Mouse (Mus musculus): ENCODE measurements around the gene Epb41l4b. TPM values are rescaled to one million over a fixed set of nuclear protein-coding genes. Genes with fewer than 3 reads are reported as not detected.

Gene Epb41l4b
- polyA plus RNA-seq, 1 experiment from 2014 or later = 2.0 TPM

DNA sequence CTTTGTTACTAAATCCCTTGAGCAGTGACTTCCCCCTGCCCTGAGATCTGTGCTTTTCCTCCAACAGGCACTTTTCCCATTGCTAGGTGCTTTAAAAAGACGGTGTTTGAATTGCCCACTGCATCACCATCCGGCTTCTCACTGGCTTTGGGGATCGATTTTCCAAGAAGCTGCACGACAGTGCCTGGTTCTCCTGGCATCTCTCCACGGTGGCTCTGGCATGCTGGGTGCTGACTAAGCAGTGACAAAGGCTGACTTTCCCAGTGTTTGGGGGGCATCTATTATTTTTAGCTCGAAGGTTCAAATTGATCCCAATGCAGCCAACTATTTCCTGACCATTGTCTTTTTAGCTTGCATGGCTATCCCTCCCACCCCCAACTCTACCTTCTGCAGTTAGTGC lies 94.7 kb downstream of the Epb41l4b start:
- no peak overlapping the region for H3K27ac ChIP-seq (replicated peaks; ENCODE audit: low read depth, low read length)
- no peak overlapping the region for H3K9ac ChIP-seq (replicated peaks; ENCODE audit: low read length)

DNA sequence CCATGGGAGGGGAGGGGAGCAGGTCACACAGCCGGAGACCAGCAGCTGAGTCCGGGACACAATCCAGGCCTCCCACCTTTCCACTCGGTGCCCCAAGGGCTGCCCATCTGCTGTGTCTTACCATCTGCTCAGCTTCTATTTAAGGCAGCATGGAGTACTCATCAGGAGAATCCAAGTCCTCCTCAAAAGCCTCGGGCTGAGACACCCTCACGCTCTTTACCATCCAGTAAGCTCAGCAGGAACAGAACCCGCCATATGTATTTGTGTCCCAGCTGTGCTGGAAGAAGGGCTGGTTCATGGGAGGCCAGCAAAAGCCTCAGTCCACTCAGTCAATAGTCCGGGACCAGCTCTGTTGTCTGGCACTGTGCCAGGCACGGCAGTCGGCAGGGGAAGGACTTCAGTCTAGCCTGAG lies 97.1 kb downstream of the Epb41l4b start:
- Histone ChIP-seq H3K27me3 (ENCODE audit: control insufficient read depth, insufficient read depth, low read length) (no peaks in the 10 kb centered on the region), H3K27ac (replicated peaks; ENCODE audit: low read depth, low read length) (no peak overlapping the region), H3K9me3 (replicated peaks; ENCODE audit: control insufficient read depth, low read length) (no peaks in the 10 kb centered on the region), H3K4me3 (ENCODE audit: low read depth, low read length) (no peak overlapping the region), H3K4me1 (ENCODE audit: control insufficient read depth, insufficient read depth, low read length) (no peaks in the 10 kb centered on the region), H3K36me3 (replicated peaks; ENCODE audit: control insufficient read depth, insufficient read depth, low read depth, low read length) (no peaks in the 10 kb centered on the region), H3K9ac (replicated peaks; ENCODE audit: low read length) (no peak overlapping the region), H3K4me2 (ENCODE audit: low read depth, low read length) (no peak overlapping the region)
- 77% methylated on average over 9 of the region's 9 CpGs for WGBS
- DNase-seq (ENCODE audit: low spot score) = no peak
- ATAC-seq (replicated peaks; ENCODE audit: insufficient number of reproducible peaks, low FRiP score, low TSS enrichment, low read depth) = no peak

More for the DNA sequence above, 94.7 kb downstream of the Epb41l4b start:
- DNase-seq (ENCODE audit: low spot score) = no peak
- Histone ChIP-seq H3K4me2 (ENCODE audit: low read depth, low read length) (no peak overlapping the region), H3K4me3 (ENCODE audit: low read depth, low read length) (no peak overlapping the region), H3K36me3 (replicated peaks; ENCODE audit: control insufficient read depth, insufficient read depth, low read depth, low read length) (no peaks in the 10 kb centered on the region), H3K27me3 (ENCODE audit: control insufficient read depth, insufficient read depth, low read length) (no peaks in the 10 kb centered on the region), H3K4me1 (ENCODE audit: control insufficient read depth, insufficient read depth, low read length) (no peaks in the 10 kb centered on the region), H3K9me3 (replicated peaks; ENCODE audit: control insufficient read depth, low read length) (no peaks in the 10 kb centered on the region)
- WGBS = 64% methylated on average over 6 of the region's 6 CpGs
- ATAC-seq (replicated peaks; ENCODE audit: insufficient number of reproducible peaks, low FRiP score, low TSS enrichment, low read depth) = no peak

DNA sequence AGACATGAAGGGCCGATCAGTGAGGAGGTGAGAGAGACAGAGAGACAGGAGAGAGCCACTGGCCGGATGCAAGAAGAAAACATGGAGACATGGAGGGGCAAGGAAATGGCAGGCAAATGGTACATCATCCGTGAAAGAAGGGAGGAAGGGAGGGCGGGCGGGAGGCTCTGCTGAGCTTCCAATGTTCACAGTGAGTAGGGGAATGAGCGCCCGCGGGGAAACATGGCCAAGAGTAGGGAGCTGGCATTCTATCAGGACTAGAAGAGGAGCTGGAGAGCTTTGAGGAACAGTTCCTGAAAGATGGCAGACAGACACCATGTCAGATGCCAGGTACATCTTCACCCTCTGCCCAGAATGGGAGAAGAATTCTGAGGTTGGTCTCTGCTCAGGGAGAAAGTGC lies 99.6 kb downstream of the Epb41l4b start:
- ATAC-seq (replicated peaks; ENCODE audit: insufficient number of reproducible peaks, low FRiP score, low TSS enrichment, low read depth) (no peak), DNase-seq (ENCODE audit: low spot score) (no peak)
- H3K4me1 ChIP-seq (ENCODE audit: control insufficient read depth, insufficient read depth, low read length) = peaks cover 6% of the 10 kb centered on the region; the same call in 1 of the 2 replicates
- H3K36me3 ChIP-seq (replicated peaks; ENCODE audit: control insufficient read depth, insufficient read depth, low read depth, low read length) = no peaks in the 10 kb centered on the region
- H3K9me3 ChIP-seq (replicated peaks; ENCODE audit: control insufficient read depth, low read length) = no peaks in the 10 kb centered on the region
- no peak overlapping the region for H3K9ac ChIP-seq (replicated peaks; ENCODE audit: low read length)
- H3K27ac ChIP-seq (replicated peaks; ENCODE audit: low read depth, low read length) = no peak overlapping the region
- H3K4me3 ChIP-seq (ENCODE audit: low read depth, low read length) = no peak overlapping the region
- H3K4me2 ChIP-seq (ENCODE audit: low read depth, low read length) = no peak overlapping the region
- WGBS = 90% methylated on average over 8 of the region's 8 CpGs
- H3K27me3 ChIP-seq (ENCODE audit: control insufficient read depth, insufficient read depth, low read length) = no peaks in the 10 kb centered on the region

DNA sequence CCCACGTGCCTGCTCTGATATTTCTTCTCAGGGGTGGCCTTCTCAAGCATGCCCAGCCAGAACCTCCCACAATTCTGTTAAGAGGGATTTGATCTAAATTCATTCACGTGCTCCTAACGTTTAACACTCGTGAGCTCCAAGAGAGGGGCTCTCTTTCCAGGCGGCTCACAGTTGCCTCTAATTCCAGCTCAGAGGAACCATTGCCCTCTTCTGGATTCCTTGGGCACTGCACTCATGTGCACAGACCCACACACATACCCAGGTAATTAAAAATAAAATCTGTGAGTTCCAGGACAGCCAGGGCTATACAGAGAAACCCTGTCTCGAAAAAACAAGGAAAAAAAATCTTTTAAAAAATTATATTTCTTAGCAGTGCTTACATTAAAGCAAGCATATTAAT lies 101.6 kb downstream of the Epb41l4b start:
- DNase-seq (ENCODE audit: low spot score) (no peak), ATAC-seq (replicated peaks; ENCODE audit: insufficient number of reproducible peaks, low FRiP score, low TSS enrichment, low read depth) (no peak)
- Histone ChIP-seq H3K27me3 (ENCODE audit: control insufficient read depth, insufficient read depth, low read length) (no peaks in the 10 kb centered on the region), H3K27ac (replicated peaks; ENCODE audit: low read depth, low read length) (no peak overlapping the region), H3K4me3 (ENCODE audit: low read depth, low read length) (no peak overlapping the region), H3K9me3 (replicated peaks; ENCODE audit: control insufficient read depth, low read length) (no peaks in the 10 kb centered on the region), H3K4me1 (ENCODE audit: control insufficient read depth, insufficient read depth, low read length) (peaks cover 6% of the 10 kb centered on the region; the same call in 1 of the 2 replicates), H3K36me3 (replicated peaks; ENCODE audit: control insufficient read depth, insufficient read depth, low read depth, low read length) (no peaks in the 10 kb centered on the region), H3K4me2 (ENCODE audit: low read depth, low read length) (no peak overlapping the region), H3K9ac (replicated peaks; ENCODE audit: low read length) (no peak overlapping the region)
- 88% methylated on average over 6 of the region's 6 CpGs for WGBS

DNA sequence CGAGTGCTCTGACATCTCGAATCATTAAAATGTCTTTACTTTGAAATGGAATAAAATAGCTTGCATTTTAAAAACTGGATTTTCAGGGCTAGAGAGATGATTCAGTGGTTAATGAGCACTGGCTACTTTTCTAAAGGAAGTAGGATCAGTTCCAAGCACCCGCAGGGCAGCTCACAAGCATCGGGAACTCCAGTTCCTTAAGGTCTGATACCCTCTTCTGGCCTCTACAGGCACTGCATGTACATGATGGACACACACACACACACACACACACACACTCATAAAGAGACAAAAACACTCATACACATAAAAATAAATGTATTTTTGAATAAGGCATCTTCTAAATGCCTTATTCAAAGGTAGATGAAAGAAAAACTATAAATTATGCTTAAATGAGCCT lies 102.0 kb downstream of the Epb41l4b start:
- Histone ChIP-seq H3K4me2 (ENCODE audit: low read depth, low read length) (no peak overlapping the region), H3K36me3 (replicated peaks; ENCODE audit: control insufficient read depth, insufficient read depth, low read depth, low read length) (no peaks in the 10 kb centered on the region), H3K9ac (replicated peaks; ENCODE audit: low read length) (no peak overlapping the region), H3K27me3 (ENCODE audit: control insufficient read depth, insufficient read depth, low read length) (no peaks in the 10 kb centered on the region), H3K4me3 (ENCODE audit: low read depth, low read length) (no peak overlapping the region), H3K4me1 (ENCODE audit: control insufficient read depth, insufficient read depth, low read length) (peaks cover 6% of the 10 kb centered on the region; the same call in 1 of the 2 replicates), H3K27ac (replicated peaks; ENCODE audit: low read depth, low read length) (no peak overlapping the region), H3K9me3 (replicated peaks; ENCODE audit: control insufficient read depth, low read length) (no peaks in the 10 kb centered on the region)
- no peak for DNase-seq (ENCODE audit: low spot score)
- no peak for ATAC-seq (replicated peaks; ENCODE audit: insufficient number of reproducible peaks, low FRiP score, low TSS enrichment, low read depth)
- WGBS = 92% methylated on average over 4 of the region's 4 CpGs

DNA sequence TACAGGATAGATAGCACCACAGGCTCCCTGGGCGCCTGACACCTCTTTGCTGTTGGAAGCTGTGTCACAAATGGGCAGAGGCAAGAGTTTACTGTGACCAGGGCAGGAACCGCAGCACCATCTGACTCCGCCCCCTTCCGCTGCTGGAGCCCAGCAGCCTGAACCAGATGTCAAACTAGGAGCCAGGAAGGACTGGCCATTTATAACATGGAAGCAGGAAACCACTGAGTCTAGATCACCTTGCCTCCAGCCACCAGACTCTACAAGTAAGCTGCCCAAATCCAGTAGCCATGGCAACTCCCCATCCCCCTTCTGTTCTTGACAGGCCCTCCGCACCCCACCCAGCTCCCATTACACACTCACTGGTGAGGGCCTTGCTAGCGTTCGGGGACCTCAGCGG lies 102.8 kb downstream of the Epb41l4b start:
- WGBS = 68% methylated on average over 8 of the region's 8 CpGs
- no peak for ATAC-seq (replicated peaks; ENCODE audit: insufficient number of reproducible peaks, low FRiP score, low TSS enrichment, low read depth)
- Histone ChIP-seq H3K4me3 (ENCODE audit: low read depth, low read length) (no peak overlapping the region), H3K27ac (replicated peaks; ENCODE audit: low read depth, low read length) (no peak overlapping the region), H3K4me1 (ENCODE audit: control insufficient read depth, insufficient read depth, low read length) (peaks cover 6% of the 10 kb centered on the region; the same call in 1 of the 2 replicates), H3K27me3 (ENCODE audit: control insufficient read depth, insufficient read depth, low read length) (no peaks in the 10 kb centered on the region), H3K9me3 (replicated peaks; ENCODE audit: control insufficient read depth, low read length) (no peaks in the 10 kb centered on the region), H3K36me3 (replicated peaks; ENCODE audit: control insufficient read depth, insufficient read depth, low read depth, low read length) (no peaks in the 10 kb centered on the region), H3K4me2 (ENCODE audit: low read depth, low read length) (no peak overlapping the region), H3K9ac (replicated peaks; ENCODE audit: low read length) (no peak overlapping the region)
- peak; percentile 34 for DNase-seq (ENCODE audit: low spot score)

DNA sequence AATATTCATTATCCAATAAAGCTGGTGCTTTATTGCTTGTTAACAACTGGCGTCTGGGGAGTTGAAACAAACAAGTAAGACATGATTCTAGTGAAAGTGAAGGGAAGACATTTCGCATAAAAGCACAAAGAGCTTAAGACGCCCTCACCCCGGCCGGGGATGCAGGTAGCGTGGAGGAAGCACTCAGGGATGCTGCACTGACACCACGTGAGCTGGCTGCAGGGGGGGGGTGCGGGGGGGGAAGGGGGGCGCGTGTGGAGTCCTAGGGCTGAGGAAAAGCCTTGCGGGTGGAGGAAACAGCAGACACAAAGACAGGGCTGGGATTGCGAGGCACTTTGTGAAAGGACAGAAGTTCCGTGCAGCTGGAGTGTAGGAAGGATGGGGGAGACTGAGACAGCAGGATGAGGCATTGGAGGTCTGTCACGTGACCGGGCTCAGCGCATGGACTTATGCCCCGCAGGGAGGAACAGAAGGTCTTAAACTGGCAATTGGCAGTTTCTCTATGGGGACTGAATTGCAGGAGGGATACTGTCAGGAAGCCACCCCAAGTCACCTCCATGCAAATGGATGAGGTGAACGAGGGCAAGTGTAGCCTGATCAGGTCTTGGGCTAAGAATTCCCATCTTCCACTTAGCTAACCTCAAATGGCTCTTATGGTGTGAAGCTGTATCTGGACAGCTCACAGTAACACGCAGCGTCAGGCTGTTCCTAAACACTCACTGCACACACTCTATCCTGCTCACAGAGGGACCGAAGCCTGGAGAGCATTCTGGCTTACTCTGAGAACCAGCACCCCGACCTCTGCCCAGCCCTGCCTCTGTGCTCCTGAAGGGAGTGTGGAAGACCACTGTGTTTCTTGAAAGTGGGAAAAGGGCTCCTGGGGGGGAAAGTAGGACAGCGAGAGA lies 103.9 kb downstream of the Epb41l4b start:
- ATAC-seq (replicated peaks; ENCODE audit: insufficient number of reproducible peaks, low FRiP score, low TSS enrichment, low read depth) = peak; percentile 66
- Histone ChIP-seq H3K4me2 (ENCODE audit: low read depth, low read length) (peak overlapping the region; percentile 57), H3K36me3 (replicated peaks; ENCODE audit: control insufficient read depth, insufficient read depth, low read depth, low read length) (no peaks in the 10 kb centered on the region), H3K27me3 (ENCODE audit: control insufficient read depth, insufficient read depth, low read length) (no peaks in the 10 kb centered on the region), H3K27ac (replicated peaks; ENCODE audit: low read depth, low read length) (no peak overlapping the region), H3K9ac (replicated peaks; ENCODE audit: low read length) (peak overlapping the region; percentile 49), H3K4me1 (ENCODE audit: control insufficient read depth, insufficient read depth, low read length) (peaks cover 6% of the 10 kb centered on the region; the same call in 1 of the 2 replicates), H3K4me3 (ENCODE audit: low read depth, low read length) (peak overlapping the region; percentile 28), H3K9me3 (replicated peaks; ENCODE audit: control insufficient read depth, low read length) (no peaks in the 10 kb centered on the region)
- WGBS = 11% methylated on average over 21 of the region's 23 CpGs
- peak; percentile 60 for DNase-seq (ENCODE audit: low spot score)

DNA sequence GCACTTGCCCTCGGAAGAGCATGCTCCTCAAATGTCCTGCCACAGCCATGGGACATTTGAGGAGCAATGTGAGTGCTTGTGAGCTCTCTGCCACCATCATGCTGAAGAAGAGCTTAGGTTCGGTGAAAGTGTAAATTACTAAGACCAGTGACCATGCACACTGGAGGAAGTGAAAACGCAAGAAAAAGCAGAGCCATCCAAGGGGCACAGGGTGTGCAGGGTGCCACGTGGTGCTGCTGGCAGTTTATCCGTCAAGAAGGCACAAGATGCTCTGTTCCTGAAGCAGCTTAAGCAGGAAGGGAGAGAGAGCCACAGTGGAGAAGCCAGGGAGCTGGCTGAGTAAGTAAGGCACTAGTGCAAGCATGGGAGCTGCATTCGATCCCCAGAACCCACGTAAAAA lies 105.7 kb downstream of the Epb41l4b start:
- Histone ChIP-seq H3K27me3 (ENCODE audit: control insufficient read depth, insufficient read depth, low read length) (no peaks in the 10 kb centered on the region), H3K27ac (replicated peaks; ENCODE audit: low read depth, low read length) (no peak overlapping the region), H3K9me3 (replicated peaks; ENCODE audit: control insufficient read depth, low read length) (no peaks in the 10 kb centered on the region), H3K4me1 (ENCODE audit: control insufficient read depth, insufficient read depth, low read length) (peaks cover 6% of the 10 kb centered on the region; the same call in 1 of the 2 replicates), H3K4me2 (ENCODE audit: low read depth, low read length) (no peak overlapping the region), H3K36me3 (replicated peaks; ENCODE audit: control insufficient read depth, insufficient read depth, low read depth, low read length) (no peaks in the 10 kb centered on the region), H3K4me3 (ENCODE audit: low read depth, low read length) (no peak overlapping the region), H3K9ac (replicated peaks; ENCODE audit: low read length) (no peak overlapping the region)
- DNase-seq (ENCODE audit: low spot score) (no peak), ATAC-seq (replicated peaks; ENCODE audit: insufficient number of reproducible peaks, low FRiP score, low TSS enrichment, low read depth) (no peak)
- 75% methylated on average over 7 of the region's 7 CpGs for WGBS

All from embryonic facial prominence, embryonic 11.5 days (tissue).